Mouse (Mus musculus) limb, embryonic 11.5 days (tissue): Measurements from ENCODE around the gene Selenot. TPM values are rescaled to one million over a fixed set of nuclear protein-coding genes. Genes with fewer than 3 reads are reported as not detected.
A peak's percentile ranks its signal among the peaks of the same experiment; 100 is the strongest.
"Not testable (repeated sequence)": the region's sequence is repeated elsewhere in the genome, so short reads cannot be mapped to it uniquely, and the experiment has no call there.

Experiments
- ATAC-seq: fragments of 200-750 bp; cut with Nextera tagmentation; 2 replicates; pipeline ENCODE4 v1.8.0; 2017; ENCODE audit warnings: low read depth; ENCODE audit not compliant: insufficient number of reproducible peaks, low FRiP score, low TSS enrichment
- DNase-seq: peaks from one replicate; pipeline ENCODE4 v3.0.0-alpha.2; 2015; ENCODE audit warnings: low spot score
- H3K27ac ChIP-seq: fragments of 300-500 bp; sonication (generic); replicated peaks from 2 replicates; pipeline ENCODE4 v1.5.1; 2014; ENCODE audit warnings: low read depth, mild to moderate bottlenecking, low read length
- H3K27me3 ChIP-seq: fragments of 300-500 bp; sonication (generic); 2 replicates; pipeline ENCODE4 v1.6.1; 2014; ENCODE audit warnings: mild to moderate bottlenecking, low read length, mixed read lengths; ENCODE audit not compliant: control insufficient read depth, insufficient read depth
- H3K36me3 ChIP-seq: fragments of 300-500 bp; sonication (generic); 2 replicates; pipeline ENCODE4 v1.6.1; 2014; ENCODE audit warnings: mild to moderate bottlenecking, low read length, moderate library complexity, mixed read lengths; ENCODE audit not compliant: control insufficient read depth, insufficient read depth
- H3K4me1 ChIP-seq: fragments of 300-500 bp; sonication (generic); 2 replicates; pipeline ENCODE4 v1.6.1; 2014; ENCODE audit warnings: low read length, mixed read lengths; ENCODE audit not compliant: control insufficient read depth, insufficient read depth
- H3K4me2 ChIP-seq: fragments of 300-500 bp; sonication (generic); 2 replicates; pipeline ENCODE4 v1.6.1; 2014; ENCODE audit warnings: low read depth, mild to moderate bottlenecking, moderate library complexity; ENCODE audit not compliant: severe bottlenecking
- H3K4me3 ChIP-seq: fragments of 300-500 bp; sonication (generic); 2 replicates; pipeline ENCODE4 v1.5.1; 2014; ENCODE audit warnings: low read depth, low read length
- H3K9ac ChIP-seq: fragments of 300-500 bp; sonication (generic); 2 replicates; pipeline ENCODE4 v1.6.1; 2014; ENCODE audit warnings: mild to moderate bottlenecking, low read length
- H3K9me3 ChIP-seq: fragments of 300-500 bp; sonication (generic); 2 replicates; pipeline ENCODE4 v1.6.1; 2016; ENCODE audit warnings: low read length; ENCODE audit not compliant: control insufficient read depth
- WGBS: fragments of 180-500 bp; shearing (Covaris S2); extraction: QIAGEN DNeasy Blood & Tissue Kit; methylation state at CpG from one replicate; pipeline ENCODE4 v1.1.7; 2014; 5-methylcytosine and 5-hydroxymethylcytosine counted together
- polyA plus RNA-seq: library from polyadenylated mRNA; unstranded; fragments of >200 nt; fragmentation: Nextera tagmentation; extraction: Ambion mirVana; gene quantifications from 2 replicates; pipeline ENCODE4 v1.2.1, GENCODE M21; 2014

Gene Selenot
- polyA plus RNA-seq, 1 experiment from 2014 or later, result 21.0 TPM

DNA sequence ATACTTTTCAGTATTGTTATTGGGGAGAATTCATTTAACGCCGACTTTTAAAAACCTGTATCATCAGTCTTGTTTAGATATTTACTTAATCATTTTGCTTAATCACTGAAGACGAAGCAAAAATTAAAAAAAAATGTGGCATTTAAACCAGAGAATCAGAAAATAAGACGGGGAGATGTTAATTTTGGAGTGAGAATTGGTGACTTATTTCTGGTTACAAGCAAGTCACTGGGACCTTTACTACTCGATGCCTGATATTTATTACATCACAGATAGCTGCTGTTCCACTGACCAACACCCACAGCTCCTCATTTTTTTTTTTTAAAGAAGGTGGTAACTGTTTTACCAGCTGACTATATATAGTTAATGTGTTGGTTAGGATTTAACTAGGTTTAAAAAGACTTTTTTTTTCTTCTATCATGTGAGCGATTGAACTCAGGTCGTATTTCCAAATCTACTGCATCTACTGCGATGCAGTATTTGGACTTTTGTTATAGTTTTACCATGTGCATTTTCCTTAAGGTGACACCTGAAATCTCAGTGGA, 1.1 kb downstream of the Selenot start:
- ATAC-seq, result no peak
- H3K4me3 ChIP-seq, result peak overlapping the region; percentile 87
- no peaks in the 10 kb centered on the region for H3K27me3 ChIP-seq
- WGBS, result 27% methylated on average over 8 of the region's 8 CpGs
- H3K4me2 ChIP-seq, result peak overlapping the region; percentile 56
- H3K9ac ChIP-seq, result no peak overlapping the region; the same call in 1 of the 2 replicates
- H3K27ac ChIP-seq, result no peak overlapping the region
- no peak for DNase-seq
- no peaks in the 10 kb centered on the region for H3K4me1 ChIP-seq
- peaks cover 3% of the 10 kb centered on the region; the same call in 1 of the 2 replicates for H3K36me3 ChIP-seq
- H3K9me3 ChIP-seq, result no peaks in the 10 kb centered on the region

DNA sequence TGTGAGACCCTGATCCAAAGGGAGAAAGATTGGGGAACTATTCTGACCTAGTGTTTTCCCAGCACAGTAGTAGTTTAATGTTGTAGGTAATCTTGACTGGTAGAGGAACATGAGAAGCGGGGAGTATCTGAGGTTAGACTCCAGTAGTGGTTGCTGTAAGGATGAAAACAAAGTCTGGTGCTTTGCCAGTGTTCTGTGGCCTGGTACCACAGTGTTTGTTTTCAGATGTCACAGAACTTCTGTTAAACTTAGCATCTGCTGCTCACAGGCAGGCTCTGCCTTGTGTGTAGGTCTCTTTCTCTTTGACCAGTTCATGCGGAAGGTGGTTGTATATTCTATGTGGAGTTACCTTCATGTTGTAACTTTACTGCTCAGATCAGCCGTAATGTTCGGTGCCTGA, 5.1 kb downstream of the Selenot start:
- H3K4me2 ChIP-seq, result no peak overlapping the region
- no peak overlapping the region for H3K27ac ChIP-seq
- H3K9me3 ChIP-seq, result no peaks in the 10 kb centered on the region
- no peak overlapping the region for H3K9ac ChIP-seq
- DNase-seq, result no peak
- no peaks in the 10 kb centered on the region for H3K4me1 ChIP-seq
- peaks cover 3% of the 10 kb centered on the region; the same call in 1 of the 2 replicates for H3K36me3 ChIP-seq
- no peak overlapping the region for H3K4me3 ChIP-seq
- ATAC-seq, result no peak
- WGBS, result 93% methylated on average over 4 of the region's 4 CpGs
- no peaks in the 10 kb centered on the region for H3K27me3 ChIP-seq

- 86% methylated on average over 5 of the region's 5 CpGs for WGBS
- no peak for ATAC-seq
- Histone ChIP-seq H3K27me3 (no peaks in the 10 kb centered on the region), H3K9me3 (no peaks in the 10 kb centered on the region), H3K4me3 (no peak overlapping the region), H3K27ac (no peak overlapping the region), H3K4me2 (no peak overlapping the region), H3K9ac (no peak overlapping the region), H3K36me3 (peaks cover 3% of the 10 kb centered on the region; the same call in 1 of the 2 replicates), H3K4me1 (no peaks in the 10 kb centered on the region)
- no peak for DNase-seq
These were observed 5.9 kb downstream of the Selenot start for GRCm38 (mm10) chr3:58582297-58582696.

GRCm38 (mm10) chr3:58582788-58583426, 6.5 kb downstream of the Selenot start:
- Histone ChIP-seq H3K27me3 (no peaks in the 10 kb centered on the region), H3K4me3 (no peak overlapping the region), H3K9ac (no peak overlapping the region), H3K9me3 (no peaks in the 10 kb centered on the region), H3K4me1 (no peaks in the 10 kb centered on the region), H3K36me3 (peaks cover 3% of the 10 kb centered on the region; the same call in 1 of the 2 replicates), H3K4me2 (no peak overlapping the region), H3K27ac (no peak overlapping the region)
- DNase-seq (no peak), ATAC-seq (no peak)
- WGBS, result 90% methylated on average over 5 of the region's 5 CpGs

- H3K36me3 ChIP-seq, DNase-seq, ATAC-seq: not testable (repeated sequence)
These were observed 14.1 kb downstream of the Selenot start for GRCm38 (mm10) chr3:58590544-58590943.

GRCm38 (mm10) chr3:58592666-58593065, 16.2 kb downstream of the Selenot start:
- H3K9ac ChIP-seq, H3K27ac ChIP-seq, DNase-seq, H3K9me3 ChIP-seq, H3K36me3 ChIP-seq, ATAC-seq, H3K4me3 ChIP-seq, H3K4me1 ChIP-seq, H3K4me2 ChIP-seq, H3K27me3 ChIP-seq: not testable (repeated sequence)
- 91% methylated on average over 7 of the region's 7 CpGs for WGBS

More at GRCm38 (mm10) chr3:58590544-58590943, 14.1 kb downstream of the Selenot start:
- 95% methylated on average over 4 of the region's 4 CpGs for WGBS
- not testable (repeated sequence) for H3K9me3 ChIP-seq, H3K9ac ChIP-seq, H3K4me2 ChIP-seq, H3K4me3 ChIP-seq, H3K27ac ChIP-seq, H3K4me1 ChIP-seq, H3K27me3 ChIP-seq

DNA sequence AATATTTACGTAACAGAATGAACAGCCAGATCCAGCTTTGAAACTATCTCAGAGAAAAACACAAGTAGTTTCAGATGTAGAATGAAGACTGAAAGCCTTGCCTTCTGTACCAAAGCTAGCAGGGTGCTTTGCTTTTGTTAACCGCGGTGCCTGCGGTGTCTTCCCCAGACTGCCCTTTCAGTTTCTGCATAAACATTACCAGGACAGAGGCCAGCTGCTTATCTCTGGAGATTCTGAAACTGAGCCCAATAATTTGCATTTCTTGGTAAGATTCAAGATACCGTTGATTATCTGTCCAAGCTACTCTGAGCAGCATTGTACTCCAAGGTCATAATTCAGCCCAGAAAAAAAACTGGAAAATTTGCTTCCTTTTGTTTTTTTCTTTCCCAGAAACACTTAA, 17.2 kb downstream of the Selenot start:
- no peak for ATAC-seq
- Histone ChIP-seq H3K27me3 (no peaks in the 10 kb centered on the region), H3K9ac (no peak overlapping the region), H3K4me1 (no peaks in the 10 kb centered on the region), H3K9me3 (no peaks in the 10 kb centered on the region), H3K4me3 (no peak overlapping the region), H3K4me2 (no peak overlapping the region), H3K36me3 (peaks cover 8% of the 10 kb centered on the region; the same call in 1 of the 2 replicates), H3K27ac (no peak overlapping the region)
- WGBS, result 80% methylated on average over 5 of the region's 5 CpGs
- no peak for DNase-seq

DNA sequence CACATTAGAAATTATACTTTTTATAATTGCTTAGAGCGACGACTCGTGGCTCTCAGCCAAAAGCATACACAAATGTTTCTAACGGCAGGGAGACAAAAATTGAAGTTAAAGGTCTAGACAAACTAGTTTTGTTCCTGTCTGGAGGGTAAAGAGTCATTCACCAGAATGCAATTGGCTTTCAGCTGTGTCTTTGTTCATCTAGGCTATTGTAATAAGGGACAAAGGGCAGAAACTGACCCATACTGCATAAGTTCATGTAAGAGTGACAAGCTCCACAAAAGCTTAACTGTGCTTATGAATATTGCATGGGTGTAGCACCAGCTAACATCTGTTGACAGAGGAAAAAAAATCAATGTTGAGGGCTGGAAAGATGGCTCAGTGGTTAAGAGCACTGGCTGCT, 32.1 kb downstream of the Selenot start:
- H3K36me3 ChIP-seq, result no peaks in the 10 kb centered on the region
- H3K9me3 ChIP-seq, result no peaks in the 10 kb centered on the region
- H3K4me1 ChIP-seq, result no peaks in the 10 kb centered on the region
- no peak overlapping the region for H3K4me3 ChIP-seq
- H3K27me3 ChIP-seq, result no peaks in the 10 kb centered on the region
- DNase-seq (no peak), ATAC-seq (no peak)
- H3K9ac ChIP-seq, result no peak overlapping the region
- 94% methylated on average over 4 of the region's 4 CpGs for WGBS
- H3K27ac ChIP-seq, result no peak overlapping the region
- no peak overlapping the region for H3K4me2 ChIP-seq
